Mouse (Mus musculus) liver, embryonic 12.5 days (tissue): ENCODE measurements around the gene Ptges3. TPM values are rescaled to one million over a fixed set of nuclear protein-coding genes. Genes with fewer than 3 reads are reported as not detected.
"Not testable (repeated sequence)": the region's sequence is repeated elsewhere in the genome, so short reads cannot be mapped to it uniquely, and the experiment has no call there.

Experiments
- ATAC-seq: fragments of 200-750 bp; cut with Nextera tagmentation; 2 replicates; pipeline ENCODE4 v1.8.0; 2017; ENCODE audit warnings: moderate number of reproducible peaks, mild to moderate bottlenecking, moderate library complexity
- H3K27ac ChIP-seq: fragments of 300-500 bp; sonication (generic); 2 replicates; pipeline ENCODE4 v1.5.1; 2016; ENCODE audit warnings: mild to moderate bottlenecking
- H3K27me3 ChIP-seq: fragments of 300-500 bp; sonication (generic); replicated peaks from 2 replicates; pipeline ENCODE4 v1.6.1; 2016; ENCODE audit warnings: mild to moderate bottlenecking, moderate library complexity
- H3K36me3 ChIP-seq: fragments of 300-500 bp; sonication (generic); 2 replicates; pipeline ENCODE4 v1.6.1; 2016; ENCODE audit warnings: mild to moderate bottlenecking, moderate library complexity
- H3K4me1 ChIP-seq: fragments of 300-500 bp; sonication (generic); 2 replicates; pipeline ENCODE4 v1.6.1; 2016
- H3K4me2 ChIP-seq: fragments of 300-500 bp; sonication (generic); 2 replicates; pipeline ENCODE4 v1.6.1; 2016; ENCODE audit warnings: mild to moderate bottlenecking, moderate library complexity
- H3K4me3 ChIP-seq: fragments of 300-500 bp; sonication (generic); 2 replicates; pipeline ENCODE4 v1.5.1; 2016; ENCODE audit warnings: mild to moderate bottlenecking, moderate library complexity
- H3K9ac ChIP-seq: fragments of 300-500 bp; sonication (generic); 2 replicates; pipeline ENCODE4 v1.6.1; 2016; ENCODE audit warnings: mild to moderate bottlenecking, moderate library complexity
- H3K9me3 ChIP-seq: fragments of 300-500 bp; sonication (generic); replicated peaks from 2 replicates; pipeline ENCODE4 v1.6.1; 2016; ENCODE audit warnings: mild to moderate bottlenecking, moderate library complexity
- WGBS: fragments of 180-500 bp; shearing (Covaris S2); methylation state at CpG from one replicate; pipeline ENCODE4 v1.1.7; 2016; ENCODE audit not compliant: insufficient replicate concordance; 5-methylcytosine and 5-hydroxymethylcytosine counted together
- polyA plus RNA-seq: library from polyadenylated mRNA; unstranded; fragments of >200 nt; fragmentation: Nextera tagmentation; extraction: Ambion mirVana; gene quantifications from 2 replicates; pipeline ENCODE4 v1.2.1, GENCODE M21; 2016

Gene Ptges3
- polyA plus RNA-seq, 1 experiment from 2014 or later, result 407 TPM

DNA sequence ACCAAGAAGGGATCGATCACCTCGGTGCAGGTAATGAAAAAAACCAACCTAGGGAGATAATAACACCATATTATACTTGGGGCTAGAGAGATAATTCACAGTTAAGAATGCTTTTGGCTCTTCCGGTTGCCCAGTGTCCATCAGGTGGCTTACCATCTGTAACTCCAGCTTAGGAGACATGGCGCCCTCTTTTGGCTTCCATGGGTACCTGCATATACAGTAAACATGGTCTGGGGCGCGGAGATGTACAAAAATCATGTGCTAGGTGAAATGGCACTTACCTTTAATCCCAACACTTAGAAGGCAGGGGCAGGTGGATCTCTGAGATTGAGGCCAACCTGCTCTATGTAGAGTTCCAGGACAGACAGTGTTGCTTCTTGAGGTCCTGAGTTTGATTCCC is 27.6 kb downstream of the Ptges3 start:
- Histone ChIP-seq H3K9me3 (no peaks in the 10 kb centered on the region), H3K4me1 (peaks cover 76% of the 10 kb centered on the region), H3K27ac (peak overlapping the region; percentile 30; the same call in 1 of the 2 replicates), H3K4me3 (no peak overlapping the region), H3K4me2 (no peak overlapping the region), H3K36me3 (peaks cover 66% of the 10 kb centered on the region), H3K27me3 (no peaks in the 10 kb centered on the region), H3K9ac (peak overlapping the region; percentile 31; the same call in 1 of the 2 replicates)
- 67% methylated on average over 6 of the region's 6 CpGs for WGBS
- ATAC-seq, result no peak

DNA sequence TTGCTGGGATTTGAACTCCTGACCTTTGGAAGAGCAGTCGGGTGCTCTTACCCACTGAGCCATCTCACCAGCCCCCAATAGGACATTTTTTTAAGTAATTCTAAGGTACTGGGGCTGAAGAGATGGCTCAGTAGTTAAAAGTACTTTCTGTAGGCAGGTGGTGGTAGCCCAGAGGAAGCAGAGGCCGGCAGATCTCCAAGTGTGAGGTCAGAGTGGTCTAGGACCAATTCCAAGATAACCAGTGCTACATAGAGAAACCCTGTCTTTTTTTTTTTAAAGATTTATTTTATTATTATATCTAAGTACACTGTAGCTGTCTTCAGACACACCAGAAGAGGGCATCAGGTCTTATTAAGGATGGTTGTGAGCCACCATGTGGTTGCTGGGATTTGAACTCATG is 28.5 kb downstream of the Ptges3 start:
- H3K27me3 ChIP-seq, H3K9me3 ChIP-seq, H3K9ac ChIP-seq, H3K4me3 ChIP-seq, H3K27ac ChIP-seq, H3K4me2 ChIP-seq, ATAC-seq: not testable (repeated sequence)
- peaks cover 66% of the 10 kb centered on the region for H3K36me3 ChIP-seq
- H3K4me1 ChIP-seq, result peaks cover 76% of the 10 kb centered on the region
- WGBS, result 76% methylated on average over 2 of the region's 2 CpGs

DNA sequence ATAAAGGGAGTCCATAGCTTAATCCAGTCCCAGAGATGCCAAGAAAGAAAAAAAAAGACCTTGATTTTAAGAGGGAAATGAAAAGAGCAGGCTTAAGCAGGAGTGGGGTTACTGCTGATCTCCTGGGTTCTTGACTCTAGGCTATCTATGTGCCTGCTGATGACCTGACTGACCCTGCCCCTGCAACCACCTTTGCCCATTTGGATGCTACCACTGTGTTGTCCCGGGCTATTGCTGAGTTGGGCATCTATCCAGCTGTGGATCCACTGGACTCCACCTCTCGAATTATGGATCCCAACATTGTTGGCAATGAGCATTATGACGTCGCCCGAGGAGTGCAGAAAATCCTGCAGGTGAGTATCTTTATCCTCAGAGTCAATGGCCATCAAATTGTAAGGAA is 29.4 kb downstream of the Ptges3 start:
- WGBS, result 94% methylated on average over 5 of the region's 5 CpGs
- Histone ChIP-seq H3K4me2 (no peak overlapping the region), H3K27me3 (no peaks in the 10 kb centered on the region), H3K27ac (no peak overlapping the region), H3K36me3 (peaks cover 66% of the 10 kb centered on the region), H3K9me3 (no peaks in the 10 kb centered on the region), H3K9ac (no peak overlapping the region), H3K4me1 (peaks cover 78% of the 10 kb centered on the region), H3K4me3 (no peak overlapping the region)
- no peak for ATAC-seq

DNA sequence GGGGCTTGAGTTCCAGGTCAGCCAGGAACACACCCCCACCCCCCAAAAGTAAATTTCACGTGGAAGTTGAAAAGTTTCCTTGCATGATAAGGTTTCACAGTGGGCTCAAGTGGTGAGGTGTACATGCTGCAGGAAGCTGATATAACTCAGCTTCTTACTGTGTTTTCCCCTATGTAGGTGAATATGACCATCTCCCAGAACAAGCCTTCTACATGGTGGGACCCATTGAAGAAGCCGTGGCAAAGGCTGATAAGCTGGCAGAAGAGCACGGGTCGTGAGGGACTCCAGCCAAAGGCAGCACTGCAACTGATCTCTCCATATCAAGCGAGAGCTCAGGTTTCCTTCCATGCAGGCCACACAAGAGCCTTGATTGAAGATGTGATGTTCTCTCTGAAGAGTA is 31.1 kb downstream of the Ptges3 start:
- 21% methylated on average over 5 of the region's 5 CpGs for WGBS
- Histone ChIP-seq H3K9me3 (no peaks in the 10 kb centered on the region), H3K9ac (no peak overlapping the region), H3K27ac (peak overlapping the region; percentile 59), H3K4me1 (peaks cover 85% of the 10 kb centered on the region), H3K27me3 (no peaks in the 10 kb centered on the region), H3K36me3 (peaks cover 58% of the 10 kb centered on the region), H3K4me3 (no peak overlapping the region), H3K4me2 (peak overlapping the region; percentile 93)
- ATAC-seq, result no peak

DNA sequence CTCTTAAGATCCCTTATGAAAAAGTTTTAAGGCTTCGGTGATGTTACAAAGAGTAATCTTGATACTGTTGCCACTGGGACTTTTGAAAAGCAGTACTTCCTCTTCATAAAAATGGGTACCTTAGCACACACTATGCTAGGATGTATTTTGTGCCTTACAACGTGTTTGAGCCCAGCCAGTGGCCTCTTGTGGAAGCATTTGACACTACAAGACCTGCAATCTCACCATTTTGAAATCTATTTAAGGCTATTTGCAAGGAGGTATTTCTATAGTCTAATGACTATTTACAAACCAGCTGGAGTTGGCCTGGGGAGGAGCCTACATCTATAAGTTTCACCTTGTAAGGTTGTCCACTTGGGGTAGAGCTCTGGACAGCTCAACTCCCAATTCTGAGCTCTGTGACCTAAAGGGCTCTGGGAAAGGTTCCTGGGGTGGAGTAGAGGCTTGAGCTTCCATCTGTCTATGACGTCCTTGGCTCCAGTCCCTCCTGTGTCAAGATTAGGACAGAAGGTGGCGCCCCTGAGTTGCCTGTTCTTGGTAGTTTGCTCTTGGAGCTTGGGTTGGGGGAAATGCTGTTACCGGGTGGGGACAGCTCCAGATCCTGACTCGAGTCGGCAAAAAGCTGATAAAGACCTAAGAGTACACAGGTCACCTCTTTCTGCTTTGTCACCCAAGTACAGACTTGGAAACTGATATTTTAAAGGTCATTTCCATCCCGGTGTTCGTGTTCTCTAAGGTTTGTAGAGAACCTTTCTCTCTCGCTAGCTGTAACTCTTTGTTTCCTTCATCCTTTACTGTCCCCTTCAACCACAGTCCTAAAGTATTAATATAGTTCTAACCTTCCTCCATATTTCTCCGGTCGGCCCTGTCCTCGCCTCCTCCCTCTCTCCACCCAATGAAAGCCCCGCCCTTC is 32.2 kb downstream of the Ptges3 start:
- H3K27ac ChIP-seq, result peak overlapping the region; percentile 95
- peak; percentile 85 for ATAC-seq
- H3K27me3 ChIP-seq, result no peaks in the 10 kb centered on the region
- no peaks in the 10 kb centered on the region for H3K9me3 ChIP-seq
- H3K4me2 ChIP-seq, result peak overlapping the region; percentile 93
- H3K4me3 ChIP-seq, result peak overlapping the region; percentile 86
- H3K9ac ChIP-seq, result peak overlapping the region; percentile 91
- H3K36me3 ChIP-seq, result peaks cover 47% of the 10 kb centered on the region
- peaks cover 85% of the 10 kb centered on the region for H3K4me1 ChIP-seq
- WGBS, result 4% methylated on average over 14 of the region's 14 CpGs

DNA sequence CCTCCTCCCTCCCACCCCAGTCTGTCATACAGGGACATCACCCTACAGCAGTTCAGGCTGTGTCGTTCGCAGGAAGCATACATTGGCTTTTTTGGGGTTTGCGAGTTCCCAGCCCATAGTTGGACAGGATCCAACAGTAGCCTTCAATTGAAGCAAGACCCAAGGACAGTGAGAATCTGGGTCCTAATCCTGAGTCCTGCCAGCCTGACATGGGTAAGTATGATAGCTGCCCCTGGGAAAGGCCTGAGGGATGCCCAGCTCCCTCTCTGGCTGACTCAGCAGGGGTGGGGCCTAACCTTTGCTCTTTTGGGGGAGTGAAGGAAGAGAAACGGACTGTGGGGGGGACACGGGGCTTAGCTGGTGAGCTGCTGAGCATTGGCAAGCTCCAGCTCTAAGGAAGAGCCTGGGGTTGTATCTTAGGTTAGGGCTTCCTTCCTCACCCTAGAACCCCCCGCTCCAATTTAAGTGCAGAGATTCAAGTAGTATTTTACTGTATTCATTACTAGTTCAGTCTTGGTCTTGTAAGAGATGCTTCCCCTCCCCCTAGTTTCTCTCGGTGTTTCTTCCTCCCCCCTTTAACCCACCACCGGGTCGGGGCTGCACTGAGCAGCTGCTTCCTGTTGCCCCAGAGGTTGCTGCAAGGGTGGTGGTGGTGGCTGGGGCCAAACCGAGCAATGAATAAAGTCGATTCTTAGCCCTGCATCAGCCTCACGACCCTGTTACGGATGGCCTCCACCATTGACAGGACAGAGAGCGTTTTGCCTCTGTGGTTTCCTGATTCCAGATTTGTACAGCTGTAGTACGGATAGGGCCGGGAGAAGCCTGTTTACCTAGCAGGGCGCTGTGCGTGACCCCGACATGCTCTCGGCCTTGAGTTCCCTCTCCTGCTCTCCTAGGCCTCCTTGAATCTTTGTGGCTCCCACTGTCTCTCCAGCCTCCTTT is 33.1 kb downstream of the Ptges3 start, which contains the start of gene Baz2a:
Gene Baz2a (plus strand): TSS at position 14 of the 942 bp plus-strand sequence.
- peak within 1 kb of the TSS; percentile 93 for H3K4me2 ChIP-seq
- peaks cover 38% of the 10 kb centered on the region for H3K36me3 ChIP-seq
- peak within 1 kb of the TSS; percentile 91 for H3K9ac ChIP-seq
- H3K27me3 ChIP-seq, result no peaks in the 10 kb centered on the region
- peaks cover 83% of the 10 kb centered on the region for H3K4me1 ChIP-seq
- peak; percentile 68 for ATAC-seq
- H3K27ac ChIP-seq, result peak within 1 kb of the TSS; percentile 95
- WGBS, result under 1% methylated on average over 20 of the region's 20 CpGs
- peak within 1 kb of the TSS; percentile 86 for H3K4me3 ChIP-seq
- no peaks in the 10 kb centered on the region for H3K9me3 ChIP-seq

DNA sequence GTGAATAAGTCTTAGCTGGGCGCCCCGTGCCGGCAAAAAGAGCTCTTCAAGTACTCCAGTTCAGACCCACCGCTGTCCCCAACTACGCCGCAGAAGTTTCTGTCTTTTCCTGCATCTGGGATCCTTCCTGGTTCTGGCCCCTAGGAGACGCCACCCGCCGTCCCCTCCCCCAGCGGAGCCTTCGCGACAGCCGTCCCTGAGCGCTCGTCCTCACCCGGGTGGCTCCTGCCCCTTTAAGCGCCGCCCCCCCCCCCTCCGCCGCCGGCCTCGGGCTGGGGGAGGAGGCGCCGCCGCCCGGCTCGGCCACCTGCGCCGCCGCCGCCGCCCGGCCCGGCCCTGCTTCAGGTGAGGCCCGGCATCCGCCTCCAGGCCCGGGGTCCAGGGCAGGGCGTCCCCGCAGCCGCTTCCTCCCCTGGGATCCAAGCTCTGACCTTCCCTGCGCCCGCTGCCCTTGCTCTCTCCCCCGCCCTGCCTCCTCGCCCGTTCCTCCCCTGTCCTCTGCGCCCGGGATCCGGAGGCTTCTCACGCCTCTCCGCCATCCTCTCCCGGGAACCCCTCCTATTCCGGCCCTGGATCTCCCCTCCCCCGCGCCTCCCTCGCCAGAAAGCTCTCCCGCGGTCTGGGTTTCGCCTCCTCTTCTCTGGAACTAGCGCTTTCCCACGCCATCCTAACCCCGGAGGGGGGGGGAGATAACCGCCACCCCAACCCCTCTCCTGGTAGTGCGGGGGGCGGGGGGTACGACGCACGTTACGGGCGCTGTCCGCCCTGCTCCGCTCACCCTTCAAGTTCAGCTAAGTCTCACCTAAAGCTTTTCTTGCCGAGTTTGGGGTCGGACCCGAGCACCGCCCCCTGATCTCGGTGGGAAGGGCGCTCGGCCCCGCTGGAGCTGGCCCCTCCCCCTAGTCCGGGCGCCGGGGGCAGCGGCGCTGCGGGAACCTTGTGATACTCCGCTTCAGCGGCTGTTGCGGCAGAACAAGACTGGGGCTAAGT is 34.0 kb downstream of the Ptges3 start:
- H3K36me3 ChIP-seq, result peaks cover 28% of the 10 kb centered on the region
- peaks cover 81% of the 10 kb centered on the region for H3K4me1 ChIP-seq
- peak overlapping the region; percentile 93 for H3K4me2 ChIP-seq
- peak overlapping the region; percentile 86 for H3K4me3 ChIP-seq
- H3K27me3 ChIP-seq, result no peaks in the 10 kb centered on the region
- H3K27ac ChIP-seq, result peak overlapping the region; percentile 95
- H3K9ac ChIP-seq, result peak overlapping the region; percentile 91
- WGBS, result under 1% methylated on average over 72 of the region's 88 CpGs
- H3K9me3 ChIP-seq, result no peaks in the 10 kb centered on the region
- ATAC-seq, result peak; percentile 43

DNA sequence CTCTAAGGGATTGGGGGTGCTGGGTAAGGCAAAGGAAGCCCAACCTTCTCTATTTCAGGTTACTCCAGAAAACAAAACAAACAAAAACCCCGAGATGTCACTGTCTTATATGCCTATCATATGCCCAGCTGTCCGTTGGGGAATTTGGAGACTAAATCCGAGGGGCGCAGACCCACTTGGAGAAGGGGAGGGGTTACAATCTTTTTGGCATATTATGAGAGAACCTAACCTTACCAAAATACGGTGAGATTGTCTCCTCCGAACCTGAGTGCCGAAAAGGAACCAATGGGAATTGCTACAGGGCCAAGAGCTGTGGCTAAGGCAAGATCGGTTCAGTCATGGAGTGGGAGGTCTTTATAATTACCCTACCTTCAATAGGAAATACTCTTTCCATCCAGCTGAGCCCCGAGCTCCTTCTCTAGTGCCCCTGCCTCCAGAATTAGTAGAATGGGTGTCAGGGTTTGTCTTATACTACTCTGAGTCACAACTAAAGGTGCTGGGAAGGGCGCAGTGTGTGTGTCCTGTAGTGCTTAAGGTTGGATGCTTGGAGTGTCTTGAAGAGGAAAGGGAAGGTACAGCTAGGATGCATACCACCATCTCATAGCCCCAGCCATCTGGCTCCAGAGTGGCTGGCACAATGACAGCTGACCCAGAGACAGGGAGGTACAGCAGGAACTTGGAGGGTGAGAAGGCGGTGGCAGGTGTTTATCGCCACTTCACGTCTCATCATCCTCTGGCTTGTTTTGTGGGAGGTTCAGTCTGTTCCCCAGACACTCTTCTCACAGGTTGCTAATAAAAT is 34.9 kb downstream of the Ptges3 start:
- peaks cover 82% of the 10 kb centered on the region for H3K4me1 ChIP-seq
- H3K9ac ChIP-seq, result peak overlapping the region; percentile 91
- H3K27ac ChIP-seq, result peak overlapping the region; percentile 95
- WGBS, result 23% methylated on average over 13 of the region's 13 CpGs
- H3K4me2 ChIP-seq, result peak overlapping the region; percentile 93
- peaks cover 19% of the 10 kb centered on the region for H3K36me3 ChIP-seq
- ATAC-seq, result peak; percentile 6; the same call in 1 of the 2 replicates
- H3K9me3 ChIP-seq, result no peaks in the 10 kb centered on the region
- H3K27me3 ChIP-seq, result no peaks in the 10 kb centered on the region
- H3K4me3 ChIP-seq, result peak overlapping the region; percentile 86

DNA sequence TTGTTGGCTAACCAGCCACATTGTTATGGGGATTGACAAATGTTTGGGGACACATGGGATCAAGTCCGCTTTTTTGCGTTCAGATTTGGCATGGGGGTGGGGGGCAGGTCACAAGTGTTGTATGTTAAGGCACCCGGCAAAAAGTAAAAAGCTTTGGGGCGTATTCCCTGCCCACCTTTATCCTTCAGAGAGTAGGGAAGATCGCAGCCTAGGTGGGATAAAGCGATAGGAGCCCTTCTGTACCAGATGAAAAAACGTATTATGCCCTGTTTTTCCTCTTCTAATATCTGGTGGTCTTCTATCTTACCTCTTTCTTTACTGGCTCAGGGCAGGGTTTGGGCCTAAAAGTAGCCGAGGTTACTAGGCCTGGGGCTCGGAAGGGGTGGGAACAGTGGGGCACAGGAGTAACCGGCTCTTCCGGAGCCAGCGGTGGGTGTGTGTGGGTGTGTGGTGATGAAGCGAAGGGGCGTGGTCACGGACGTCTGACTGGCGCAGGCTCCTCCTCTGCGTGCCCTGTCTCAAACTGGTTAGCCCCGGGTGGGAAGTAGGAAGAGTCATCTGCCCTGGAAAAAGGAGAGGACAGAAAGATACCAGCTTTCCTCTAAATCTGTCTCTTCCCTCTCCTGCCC is 35.7 kb downstream of the Ptges3 start:
- Histone ChIP-seq H3K27ac (peak overlapping the region; percentile 95), H3K4me2 (peak overlapping the region; percentile 93), H3K27me3 (no peaks in the 10 kb centered on the region), H3K36me3 (peaks cover 12% of the 10 kb centered on the region), H3K9me3 (no peaks in the 10 kb centered on the region), H3K9ac (peak overlapping the region; percentile 91), H3K4me1 (peaks cover 79% of the 10 kb centered on the region), H3K4me3 (peak overlapping the region; percentile 86)
- WGBS, result 11% methylated on average over 19 of the region's 19 CpGs
- ATAC-seq, result peak; percentile 77

DNA sequence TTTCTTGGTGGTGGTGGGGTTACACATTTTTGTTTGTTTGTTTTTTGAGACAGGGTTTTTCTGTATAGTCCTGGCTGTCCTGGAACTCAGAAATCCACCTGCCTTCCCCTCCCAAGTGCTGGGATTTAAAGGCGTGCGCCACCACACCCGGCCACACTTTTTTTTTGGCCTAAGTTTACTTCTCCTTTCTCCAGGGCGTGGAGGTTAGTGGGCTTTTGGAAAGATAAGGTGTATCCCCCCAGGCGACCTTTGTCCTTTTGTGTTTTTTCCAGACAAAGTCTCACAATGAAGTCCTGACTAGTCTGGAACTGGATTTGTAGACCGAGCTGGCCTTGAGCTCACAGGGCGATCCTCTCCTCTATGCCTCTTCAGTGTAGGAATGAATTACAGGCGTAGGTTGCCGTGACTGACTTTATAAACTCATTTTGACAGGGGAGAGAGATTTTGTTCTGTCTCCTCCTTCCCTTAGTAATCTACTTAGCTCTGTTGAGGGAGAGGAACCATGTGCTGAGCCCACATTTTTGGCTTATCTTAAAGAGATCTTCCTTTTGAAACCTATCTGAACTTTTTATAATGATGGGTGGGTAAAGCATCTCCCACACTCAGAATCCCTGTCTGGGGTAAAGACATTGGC is 36.4 kb downstream of the Ptges3 start:
- Histone ChIP-seq H3K27me3 (no peaks in the 10 kb centered on the region), H3K4me3 (peak overlapping the region; percentile 86), H3K27ac (peak overlapping the region; percentile 95), H3K9me3 (no peaks in the 10 kb centered on the region), H3K4me1 (peaks cover 72% of the 10 kb centered on the region), H3K36me3 (peaks cover 5% of the 10 kb centered on the region), H3K9ac (peak overlapping the region; percentile 91), H3K4me2 (peak overlapping the region; percentile 93)
- no peak for ATAC-seq
- 23% methylated on average over 9 of the region's 9 CpGs for WGBS
